Comparison of ENCODE assay signal across 24 mouse cellular contexts in the genomic region with DNA sequence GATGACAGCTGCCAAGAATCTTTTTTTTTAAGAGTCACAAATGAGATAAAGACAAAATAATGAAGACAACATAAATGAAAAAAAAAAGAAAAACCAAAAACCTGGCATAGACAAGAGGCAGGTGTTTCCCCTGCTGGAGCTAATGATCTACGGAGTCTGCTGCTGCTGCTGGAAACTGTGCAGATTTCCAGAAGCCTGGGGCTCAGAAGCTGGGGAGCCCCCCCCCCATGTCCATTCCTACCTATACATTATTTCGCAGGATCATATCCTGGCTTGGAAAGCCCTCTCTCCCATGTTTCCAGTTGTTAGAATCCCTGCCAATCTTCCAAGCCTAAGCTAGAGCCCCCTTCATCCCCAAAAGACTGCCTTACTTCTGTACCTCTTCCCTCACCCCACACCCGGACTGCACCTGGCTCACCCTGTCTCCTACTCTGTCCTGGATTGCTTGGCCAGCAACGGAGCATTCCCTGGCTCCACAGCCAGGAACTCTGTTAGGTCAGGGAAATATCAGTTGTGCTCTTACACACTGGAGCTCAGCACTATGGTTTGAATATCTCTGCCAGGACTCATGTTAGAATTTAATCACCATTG.
DNase-seq lines count a peak whose midpoint lies in the region; ATAC-seq and TF ChIP-seq lines count a peak whose summit lies in the region.
"Had no signal": no experiment of that assay in that cellular context is flagged by ENCODE, and none has a peak within 500 bp of the region (broad histone marks: within the 10 kb centered on the region; RNA-seq: fewer than 3 reads in every experiment).

No protein-coding gene starts in this region.

- H3K4me1 ChIP-seq in limb, embryonic 13.5 days: peaks cover 17% of the 10 kb centered on the region
- H3K4me1 ChIP-seq in limb, embryonic 10.5 days: peaks cover 12% of the 10 kb centered on the region; the same call in 1 of the 2 replicates
- H3K4me1 ChIP-seq in limb, embryonic 14.5 days (ENCODE audit: control insufficient read depth, insufficient read depth, low read length): no peaks in the 10 kb centered on the region; the same call in 1 of the 2 replicates
- no peaks in the 10 kb centered on the region for H3K4me1 ChIP-seq in thymus, adult 2 months (replicated peaks; ENCODE audit: control insufficient read depth, insufficient read depth, low read length)
- H3K4me1 ChIP-seq: embryonic facial prominence, embryonic 12.5 days; forebrain, embryonic 12.5 days had no signal

- peak overlapping the region; percentile 44; the same call in 1 of the 2 replicates for H3K27ac ChIP-seq in limb, embryonic 13.5 days
- H3K27ac ChIP-seq in limb, embryonic 10.5 days: no peak overlapping the region
- no peak overlapping the region for H3K27ac ChIP-seq in limb, embryonic 14.5 days (replicated peaks; ENCODE audit: low read depth, low read length)
- H3K27ac ChIP-seq in thymus, adult 2 months (ENCODE audit: control insufficient read depth, insufficient read depth, low read length): no peak overlapping the region
- H3K27ac ChIP-seq: embryonic facial prominence, embryonic 12.5 days; embryonic facial prominence, embryonic 15.5 days; forebrain, embryonic 10.5 days; forebrain, embryonic 12.5 days had no signal

- no peak for TF ChIP-seq CTCF in thymus, adult 2 months (IDR thresholded peaks at IDR 0.05; ENCODE audit: borderline replicate concordance, control insufficient read depth, extremely low read depth, insufficient read depth, low read length, poor library complexity)

- TF ChIP-seq POLR2A in limb, embryonic 14.5 days (IDR thresholded peaks at IDR 0.05; ENCODE audit: borderline replicate concordance, extremely low read depth, insufficient read depth, insufficient read length): no peak
- no peak for TF ChIP-seq POLR2A in thymus, adult 2 months (IDR thresholded peaks at IDR 0.05; ENCODE audit: control insufficient read depth, extremely low read depth, insufficient read depth, low read length, poor library complexity)

- H3K9ac ChIP-seq in limb, embryonic 13.5 days: no peak overlapping the region
- H3K9ac ChIP-seq in limb, embryonic 14.5 days (ENCODE audit: low read depth, low read length, severe bottlenecking): no peak overlapping the region
- H3K9ac ChIP-seq: embryonic facial prominence, embryonic 12.5 days; embryonic facial prominence, embryonic 15.5 days; forebrain, embryonic 12.5 days had no signal

- 0 out of 2 replicates have a peak, but pooled peaks cover 4% of the 10 kb centered on the region for H3K9me3 ChIP-seq in limb, embryonic 13.5 days
- H3K9me3 ChIP-seq in limb, embryonic 10.5 days (replicated peaks): 0 out of 2 replicates have a peak, but pooled peaks cover 4% of the 10 kb centered on the region
- 0 out of 2 replicates have a peak, but pooled peaks cover 5% of the 10 kb centered on the region for H3K9me3 ChIP-seq in limb, embryonic 14.5 days (ENCODE audit: control insufficient read depth, low read length)
- H3K9me3 ChIP-seq: embryonic facial prominence, embryonic 12.5 days; embryonic facial prominence, embryonic 15.5 days; forebrain, embryonic 12.5 days; G1E had no signal

- peaks cover 24% of the 10 kb centered on the region for H3K27me3 ChIP-seq in limb, embryonic 13.5 days
- H3K27me3 ChIP-seq in limb, embryonic 10.5 days (ENCODE audit: low read depth, poor library complexity, severe bottlenecking): peaks cover 16% of the 10 kb centered on the region; the same call in 1 of the 2 replicates
- no peaks in the 10 kb centered on the region for H3K27me3 ChIP-seq in limb, embryonic 14.5 days (ENCODE audit: control insufficient read depth, insufficient read depth, low read length)
- H3K27me3 ChIP-seq in thymus, adult 2 months (ENCODE audit: control insufficient read depth, insufficient read depth, low read length): no peaks in the 10 kb centered on the region
- H3K27me3 ChIP-seq: embryonic facial prominence, embryonic 12.5 days; embryonic facial prominence, embryonic 15.5 days; forebrain, embryonic 12.5 days had no signal

- H3K4me3 ChIP-seq in limb, embryonic 13.5 days: no peak overlapping the region
- H3K4me3 ChIP-seq in limb, embryonic 10.5 days: no peak overlapping the region
- H3K4me3 ChIP-seq in limb, embryonic 14.5 days (replicated peaks; ENCODE audit: low read length): no peak overlapping the region
- H3K4me3 ChIP-seq in thymus, adult 2 months (ENCODE audit: control insufficient read depth, insufficient read depth, low read length): no peak overlapping the region
- H3K4me3 ChIP-seq: embryonic facial prominence, embryonic 12.5 days; embryonic facial prominence, embryonic 15.5 days; erythroblast, embryonic 14.5 days; forebrain, embryonic 10.5 days; forebrain, embryonic 12.5 days had no signal

- no peaks in the 10 kb centered on the region for H3K36me3 ChIP-seq in limb, embryonic 13.5 days
- H3K36me3 ChIP-seq in limb, embryonic 10.5 days: no peaks in the 10 kb centered on the region
- H3K36me3 ChIP-seq in limb, embryonic 14.5 days (ENCODE audit: control insufficient read depth, insufficient read depth, low read length): no peaks in the 10 kb centered on the region
- H3K36me3 ChIP-seq in thymus, adult 2 months (ENCODE audit: control insufficient read depth, insufficient read depth, low read length): no peaks in the 10 kb centered on the region
- H3K36me3 ChIP-seq: embryonic facial prominence, embryonic 12.5 days; embryonic facial prominence, embryonic 15.5 days; forebrain, embryonic 10.5 days; forebrain, embryonic 12.5 days; G1E had no signal

- no peak overlapping the region for H3K4me2 ChIP-seq in limb, embryonic 13.5 days (replicated peaks)
- no peak overlapping the region for H3K4me2 ChIP-seq in limb, embryonic 14.5 days (replicated peaks; ENCODE audit: low read depth, low read length, severe bottlenecking)
- H3K4me2 ChIP-seq: embryonic facial prominence, embryonic 12.5 days; embryonic facial prominence, embryonic 15.5 days; forebrain, embryonic 12.5 days had no signal

- 37% methylated on average over 4 of the region's 4 CpGs for WGBS in limb, embryonic 13.5 days
- 81% methylated on average over 4 of the region's 4 CpGs for WGBS in limb, embryonic 10.5 days
- 44% methylated on average over 4 of the region's 4 CpGs for WGBS in limb, embryonic 14.5 days
- WGBS in thymus, adult 2 months: 91% methylated on average over 4 of the region's 4 CpGs

- peak; percentile 73; the same call in 1 of the 2 replicates for ATAC-seq in limb, embryonic 13.5 days (ENCODE audit: low FRiP score, low read depth)
- peak; percentile 79 for ATAC-seq in limb, embryonic 14.5 days (ENCODE audit: low FRiP score, low read depth)
- ATAC-seq: activated CD4-positive, CD25-positive, alpha-beta regulatory T cell, adult 4 months; forebrain, embryonic 14.5 days; forebrain, embryonic 16.5 days; Patski had no signal

- DNase-seq in limb, embryonic 10.5 days (ENCODE audit: low spot score): no peak
- DNase-seq in limb, embryonic 14.5 days (ENCODE audit: low spot score): peak; percentile 58
- no peak for DNase-seq in thymus, adult 2 months
- no peak for DNase-seq in adrenal gland, postnatal 36 days
- DNase-seq: adrenal gland, adult 8-10 months; adrenal gland, postnatal 14 days; cerebellum, adult 11 months; cerebellum, adult 18-20 months; cerebellum, adult 8-10 months; cerebellum, adult 9-11 months; cerebellum, postnatal 14 days; cerebellum, postnatal 36 days; embryo, embryonic 11 days had no signal
